Mouse (Mus musculus): ENCODE results near the gene Rasl10a.

DNA sequence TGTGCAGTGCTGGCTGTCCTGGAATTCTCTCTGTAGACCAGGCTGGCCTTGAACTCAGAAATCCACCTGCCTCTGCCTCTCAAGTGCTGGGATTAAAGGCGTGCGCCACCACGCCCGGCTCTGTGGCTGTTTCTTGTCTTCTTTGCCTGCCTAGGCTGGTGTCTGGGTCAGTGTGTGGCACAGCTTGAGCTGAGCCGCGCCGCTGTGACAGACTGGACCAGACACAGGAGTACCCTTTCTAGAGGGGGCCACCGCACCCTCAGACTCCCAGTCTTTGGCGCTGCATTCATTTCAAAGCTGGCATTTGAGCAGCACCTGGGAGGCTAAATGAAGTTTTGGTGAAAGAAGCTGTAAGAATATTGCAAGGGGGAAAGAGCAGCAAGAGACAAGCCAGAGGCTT, 855 bp downstream of the Rasl10a start:
- no peak for TF ChIP-seq CTCF (IDR thresholded peaks at IDR 0.05; ENCODE audit: extremely low read depth, insufficient read length, insufficient replicate concordance, low read depth, low read length)
- TF ChIP-seq POLR2A (IDR thresholded peaks at IDR 0.05; ENCODE audit: low read depth, low read length) = no peak

Data from small intestine, adult 2 months (tissue).